Mouse (Mus musculus) hindbrain, embryonic 12.5 days (tissue): ENCODE results near the gene Fam196b. TPM values are rescaled to one million over a fixed set of nuclear protein-coding genes. Genes with fewer than 3 reads are reported as not detected.

ENCODE experiments used
- ATAC-seq: fragments of 200-750 bp; cut with Nextera tagmentation; 2 replicates; pipeline ENCODE4 v1.8.0; 2017; ENCODE audit warnings: moderate TSS enrichment; ENCODE audit not compliant: low FRiP score
- H3K27ac ChIP-seq: fragments of 300-500 bp; sonication (generic); 2 replicates; pipeline ENCODE4 v1.5.1; 2016; ENCODE audit warnings: mild to moderate bottlenecking
- H3K27me3 ChIP-seq: fragments of 300-500 bp; sonication (generic); 2 replicates; pipeline ENCODE4 v1.6.1; 2016; ENCODE audit warnings: mild to moderate bottlenecking
- H3K36me3 ChIP-seq: fragments of 300-500 bp; sonication (generic); 2 replicates; pipeline ENCODE4 v1.6.1; 2016; ENCODE audit warnings: mild to moderate bottlenecking
- H3K4me1 ChIP-seq: fragments of 300-500 bp; sonication (generic); 2 replicates; pipeline ENCODE4 v1.6.1; 2016
- H3K4me2 ChIP-seq: fragments of 300-500 bp; sonication (generic); replicated peaks from 2 replicates; pipeline ENCODE4 v1.6.1; 2016; ENCODE audit warnings: mild to moderate bottlenecking
- H3K4me3 ChIP-seq: fragments of 300-500 bp; sonication (generic); 2 replicates; pipeline ENCODE4 v1.5.1; 2016; ENCODE audit warnings: mild to moderate bottlenecking
- H3K9ac ChIP-seq: fragments of 300-500 bp; sonication (generic); 2 replicates; pipeline ENCODE4 v1.6.1; 2016; ENCODE audit warnings: mild to moderate bottlenecking, moderate library complexity
- H3K9me3 ChIP-seq: fragments of 300-500 bp; sonication (generic); replicated peaks from 2 replicates; pipeline ENCODE4 v1.6.1; 2016; ENCODE audit warnings: mild to moderate bottlenecking
- WGBS: fragments of 180-500 bp; shearing (Covaris S2); methylation state at CpG from one replicate; pipeline ENCODE4 v1.1.7; 2016; 5-methylcytosine and 5-hydroxymethylcytosine counted together
- polyA plus RNA-seq: library from polyadenylated mRNA; unstranded; fragments of >200 nt; fragmentation: Nextera tagmentation; extraction: Ambion mirVana; gene quantifications from 2 replicates; pipeline ENCODE4 v1.2.1, GENCODE M21; 2016

The Fam196b gene
- polyA plus RNA-seq, 1 experiment from 2014 or later: 2.7 TPM

DNA sequence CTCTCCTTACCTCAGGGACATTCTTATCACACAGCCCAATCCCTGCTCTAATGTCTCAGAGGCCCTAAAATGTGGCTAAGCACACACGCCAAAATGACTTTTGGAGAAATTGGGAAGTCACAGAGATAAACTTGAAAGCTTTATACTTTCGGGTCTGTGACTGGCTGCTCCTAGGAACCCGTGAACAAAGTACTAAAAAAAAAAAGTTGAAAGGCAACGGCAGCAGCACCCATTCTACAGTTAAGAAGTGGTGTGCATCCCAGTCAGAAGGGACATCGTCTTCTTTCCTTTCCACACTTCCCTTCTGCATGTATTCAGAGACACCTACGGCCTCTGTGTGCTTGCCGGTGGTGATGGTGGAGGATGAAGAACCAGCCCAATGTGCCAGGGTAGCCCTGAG, 14.6 kb upstream of the Fam196b start:
- Histone ChIP-seq H3K4me3 (no peak overlapping the region), H3K9ac (no peak overlapping the region), H3K27me3 (no peaks in the 10 kb centered on the region), H3K9me3 (no peaks in the 10 kb centered on the region), H3K36me3 (no peaks in the 10 kb centered on the region), H3K27ac (no peak overlapping the region), H3K4me2 (no peak overlapping the region), H3K4me1 (0 out of 2 replicates have a peak, but pooled peaks cover 9% of the 10 kb centered on the region)
- no peak for ATAC-seq
- WGBS: 98% methylated on average over 7 of the region's 7 CpGs

DNA sequence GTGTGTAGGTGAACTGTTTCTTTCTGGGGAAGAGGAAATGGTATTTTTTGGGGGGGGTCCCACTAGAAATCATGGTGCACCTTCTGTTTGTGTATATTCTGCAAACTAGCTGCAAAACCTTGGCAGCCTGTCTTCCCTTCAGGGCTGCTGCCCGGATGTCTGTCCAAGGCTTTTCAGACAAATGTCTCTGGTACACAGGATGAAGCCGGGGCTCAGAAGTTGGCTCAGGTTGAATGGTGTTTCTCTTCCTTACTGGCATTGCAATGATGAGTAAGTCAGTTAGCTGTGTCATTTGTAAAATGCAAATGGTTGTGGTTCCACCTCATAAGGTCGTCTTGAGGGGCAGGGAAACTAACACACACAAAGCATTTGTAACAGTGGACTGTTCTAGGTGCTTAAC, 8.4 kb upstream of the Fam196b start:
- ATAC-seq: no peak
- Histone ChIP-seq H3K27me3 (no peaks in the 10 kb centered on the region), H3K9me3 (no peaks in the 10 kb centered on the region), H3K4me3 (no peak overlapping the region), H3K9ac (no peak overlapping the region), H3K4me2 (no peak overlapping the region), H3K27ac (no peak overlapping the region), H3K36me3 (no peaks in the 10 kb centered on the region), H3K4me1 (no peaks in the 10 kb centered on the region)
- 82% methylated on average over 3 of the region's 3 CpGs for WGBS

DNA sequence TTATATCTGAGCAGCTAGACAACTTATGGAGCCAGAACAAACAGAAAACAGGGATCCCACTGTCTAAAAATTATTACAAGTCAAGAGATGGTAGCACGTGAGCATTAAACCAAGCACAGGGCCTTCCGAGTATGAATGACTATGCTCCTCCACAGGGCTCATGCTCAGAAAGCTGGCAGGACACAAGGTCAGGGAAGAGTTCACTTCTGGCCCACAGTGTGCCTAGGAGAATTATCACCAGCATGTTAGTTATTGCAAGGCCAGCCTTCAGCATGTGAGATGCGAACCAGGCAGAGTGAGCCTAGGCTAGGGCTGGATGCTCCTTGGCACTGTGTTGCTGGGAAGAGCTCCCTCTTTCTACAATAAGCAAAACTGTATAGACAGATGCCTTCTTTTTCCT, 5.9 kb upstream of the Fam196b start:
- 86% methylated on average over 3 of the region's 3 CpGs for WGBS
- Histone ChIP-seq H3K36me3 (no peaks in the 10 kb centered on the region), H3K27ac (no peak overlapping the region), H3K9me3 (no peaks in the 10 kb centered on the region), H3K4me2 (no peak overlapping the region), H3K4me3 (no peak overlapping the region), H3K9ac (no peak overlapping the region), H3K4me1 (no peaks in the 10 kb centered on the region), H3K27me3 (peaks cover 5% of the 10 kb centered on the region; the same call in 1 of the 2 replicates)
- ATAC-seq: no peak

DNA sequence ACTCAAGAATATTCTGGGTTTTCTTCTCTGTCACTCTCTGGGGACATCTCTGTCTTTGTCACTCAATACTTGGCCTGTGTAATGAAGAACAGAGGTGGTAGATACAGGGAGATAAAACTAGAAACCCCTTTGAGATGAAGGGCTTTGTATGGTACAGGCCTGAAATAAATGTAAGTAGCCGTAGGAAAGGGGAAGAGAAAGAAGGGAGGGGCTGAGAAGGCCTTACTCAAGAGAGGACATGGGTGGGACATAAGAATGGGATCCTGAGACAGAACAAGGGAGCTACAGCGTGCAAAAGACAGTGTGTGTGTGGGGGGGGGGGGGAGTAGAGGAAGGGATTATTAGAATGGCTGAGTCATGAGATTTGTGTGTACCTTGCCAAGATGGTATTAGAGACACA, 5.3 kb upstream of the Fam196b start:
- no peaks in the 10 kb centered on the region for H3K4me1 ChIP-seq
- H3K4me2 ChIP-seq: no peak overlapping the region
- no peaks in the 10 kb centered on the region for H3K9me3 ChIP-seq
- H3K27me3 ChIP-seq: peaks cover 9% of the 10 kb centered on the region; the same call in 1 of the 2 replicates
- no peak overlapping the region for H3K27ac ChIP-seq
- ATAC-seq: no peak
- no peak overlapping the region for H3K4me3 ChIP-seq
- H3K36me3 ChIP-seq: no peaks in the 10 kb centered on the region
- 65% methylated on average over 2 of the region's 2 CpGs for WGBS
- H3K9ac ChIP-seq: no peak overlapping the region

DNA sequence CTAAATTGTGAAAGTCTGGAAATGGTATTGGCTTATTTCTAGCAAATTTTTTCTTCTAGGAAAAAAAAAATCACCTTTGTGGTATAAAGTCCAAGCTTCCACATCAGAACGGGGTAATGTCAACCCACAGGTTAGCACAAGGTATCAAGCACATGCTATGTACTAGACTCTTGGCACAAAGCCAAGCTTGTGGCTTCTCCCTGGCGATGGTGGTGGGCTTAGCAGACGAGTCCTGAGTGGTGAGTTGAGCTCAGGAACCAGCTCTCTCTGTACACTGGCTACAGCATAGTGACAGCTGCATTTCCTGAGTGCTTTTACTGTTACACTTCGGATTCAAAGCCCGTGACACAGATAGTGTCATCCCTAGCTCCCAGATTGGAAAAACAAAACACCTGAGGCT, 2.9 kb upstream of the Fam196b start:
- Histone ChIP-seq H3K4me2 (no peak overlapping the region), H3K9me3 (no peaks in the 10 kb centered on the region), H3K36me3 (no peaks in the 10 kb centered on the region), H3K27ac (no peak overlapping the region), H3K9ac (no peak overlapping the region), H3K4me1 (peaks cover 14% of the 10 kb centered on the region), H3K27me3 (peaks cover 9% of the 10 kb centered on the region; the same call in 1 of the 2 replicates), H3K4me3 (no peak overlapping the region)
- WGBS: 75% methylated on average over 5 of the region's 5 CpGs
- no peak for ATAC-seq

DNA sequence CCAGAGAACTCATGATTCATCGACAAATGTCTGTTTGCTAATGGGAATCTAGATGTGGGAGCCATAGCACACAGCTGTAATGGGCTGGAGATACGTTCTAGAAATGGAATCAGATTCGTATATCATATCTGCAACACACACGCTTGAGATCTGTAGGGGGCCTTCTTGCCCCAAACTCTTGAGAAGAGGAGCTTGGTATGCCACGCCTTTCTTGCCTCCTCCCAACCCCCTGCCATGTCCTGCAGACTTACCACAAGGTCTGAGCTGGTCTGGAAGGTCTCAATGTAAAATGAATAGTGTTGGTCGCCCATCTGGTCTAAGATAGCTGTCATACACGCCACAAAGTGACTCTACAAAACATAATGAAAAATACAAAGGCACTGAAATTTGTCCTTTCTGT, 2.4 kb upstream of the Fam196b start:
- H3K36me3 ChIP-seq: no peaks in the 10 kb centered on the region
- ATAC-seq: no peak

DNA sequence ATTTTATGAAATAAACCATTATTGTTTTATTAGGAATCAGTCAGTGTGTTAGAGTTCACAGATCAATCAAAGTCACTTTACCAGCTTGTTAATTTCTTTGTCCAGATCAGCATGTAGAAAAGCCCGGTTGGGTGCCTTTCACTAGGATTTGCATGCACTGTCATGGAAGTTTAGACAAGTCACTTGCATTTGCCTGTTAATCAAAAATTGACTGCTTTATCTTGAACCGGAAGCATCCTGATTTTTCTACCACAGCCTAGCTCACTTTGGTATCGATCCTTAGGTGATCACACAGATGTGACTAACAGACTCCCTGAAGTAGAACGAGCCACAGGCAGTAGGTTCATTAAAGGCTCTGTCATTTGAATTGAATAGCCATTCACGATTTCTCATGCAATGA, 761 bp downstream of the Fam196b start:
- no peak for ATAC-seq
- H3K9me3 ChIP-seq: no peaks in the 10 kb centered on the region
- H3K27me3 ChIP-seq: peaks cover 20% of the 10 kb centered on the region
- peak overlapping the region; percentile 29 for H3K4me3 ChIP-seq
- H3K27ac ChIP-seq: no peak overlapping the region
- H3K4me2 ChIP-seq: peak overlapping the region; percentile 45
- H3K4me1 ChIP-seq: peaks cover 29% of the 10 kb centered on the region
- no peak overlapping the region for H3K9ac ChIP-seq
- WGBS: 17% methylated on average over 5 of the region's 5 CpGs
- no peaks in the 10 kb centered on the region for H3K36me3 ChIP-seq

More for the DNA sequence above, 2.4 kb upstream of the Fam196b start:
- no peak overlapping the region for H3K4me2 ChIP-seq
- H3K27ac ChIP-seq: no peak overlapping the region
- peaks cover 13% of the 10 kb centered on the region for H3K27me3 ChIP-seq
- no peaks in the 10 kb centered on the region for H3K9me3 ChIP-seq
- H3K4me3 ChIP-seq: no peak overlapping the region
- H3K4me1 ChIP-seq: peaks cover 19% of the 10 kb centered on the region
- H3K9ac ChIP-seq: no peak overlapping the region
- 84% methylated on average over 7 of the region's 7 CpGs for WGBS

DNA sequence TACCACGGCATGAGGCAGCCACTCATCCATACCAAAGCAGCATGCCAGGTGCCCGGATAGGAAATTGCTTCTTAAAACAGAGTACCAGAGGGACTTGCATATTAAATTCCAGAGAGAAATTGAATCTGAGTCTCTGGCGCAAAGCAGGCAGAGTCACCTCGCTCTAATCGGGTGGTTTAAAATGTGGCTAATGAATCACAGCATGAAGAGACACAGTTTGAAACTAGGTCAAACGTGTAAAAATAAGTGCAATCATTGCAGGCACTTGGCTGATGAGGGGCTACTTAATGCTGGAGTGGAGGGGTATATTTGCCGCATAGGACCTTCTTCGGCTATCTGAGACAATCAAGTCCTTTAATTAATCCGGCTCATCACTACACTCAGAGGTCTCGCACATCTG, 1.6 kb downstream of the Fam196b start:
- H3K4me2 ChIP-seq: peak overlapping the region; percentile 45
- H3K9ac ChIP-seq: no peak overlapping the region
- no peaks in the 10 kb centered on the region for H3K36me3 ChIP-seq
- ATAC-seq: no peak
- peaks cover 29% of the 10 kb centered on the region for H3K4me1 ChIP-seq
- no peaks in the 10 kb centered on the region for H3K9me3 ChIP-seq
- peaks cover 20% of the 10 kb centered on the region for H3K27me3 ChIP-seq
- H3K4me3 ChIP-seq: peak overlapping the region; percentile 29; the same call in 1 of the 2 replicates
- no peak overlapping the region for H3K27ac ChIP-seq
- WGBS: 42% methylated on average over 10 of the region's 10 CpGs

DNA sequence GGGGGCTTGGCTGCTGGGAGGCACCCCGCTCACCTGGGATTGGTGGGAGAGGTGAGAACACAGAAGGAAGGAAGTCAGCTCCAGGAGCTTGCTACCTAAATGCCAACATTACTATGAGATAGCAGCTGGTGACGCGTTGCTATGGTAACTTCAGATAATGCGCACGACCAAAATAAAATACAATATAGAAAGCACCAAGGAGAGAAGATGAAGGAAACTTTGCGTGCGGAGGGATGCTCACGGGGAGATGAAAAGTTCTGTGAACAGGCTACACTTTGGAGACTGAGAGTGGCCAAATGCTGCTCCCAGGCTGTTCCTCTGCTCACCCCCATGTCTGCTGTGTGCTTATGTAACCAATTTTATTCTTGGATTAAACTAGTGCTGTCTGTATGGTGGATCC, 2.4 kb downstream of the Fam196b start:
- Histone ChIP-seq H3K4me3 (no peak overlapping the region), H3K36me3 (no peaks in the 10 kb centered on the region), H3K27me3 (peaks cover 20% of the 10 kb centered on the region), H3K9me3 (no peaks in the 10 kb centered on the region), H3K4me1 (peaks cover 29% of the 10 kb centered on the region), H3K27ac (no peak overlapping the region), H3K9ac (no peak overlapping the region), H3K4me2 (peak overlapping the region; percentile 45; the same call in 1 of the 2 replicates)
- ATAC-seq: no peak
- WGBS: 78% methylated on average over 8 of the region's 8 CpGs

DNA sequence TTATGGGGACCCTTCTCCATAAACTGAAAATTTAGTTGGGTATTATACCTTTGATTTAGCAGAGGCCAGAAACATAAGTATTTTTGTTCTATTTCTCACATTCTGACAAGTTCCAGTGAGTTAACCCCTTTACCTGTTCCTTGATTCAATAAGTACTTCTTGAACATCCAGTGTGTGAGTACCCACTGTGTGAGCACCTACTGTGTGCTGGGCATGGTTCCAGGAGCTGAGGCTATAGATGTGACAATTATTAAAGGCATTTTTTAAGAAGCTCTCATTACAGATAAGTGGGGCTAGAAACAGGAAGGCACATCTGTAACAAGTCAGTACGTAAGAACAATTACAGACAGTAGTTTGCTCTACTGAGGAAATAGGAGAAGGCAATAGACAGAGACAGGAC, 4.7 kb downstream of the Fam196b start:
- Histone ChIP-seq H3K4me2 (no peak overlapping the region), H3K4me3 (no peak overlapping the region), H3K27ac (no peak overlapping the region), H3K9me3 (no peaks in the 10 kb centered on the region), H3K36me3 (no peaks in the 10 kb centered on the region), H3K9ac (no peak overlapping the region), H3K4me1 (peaks cover 29% of the 10 kb centered on the region), H3K27me3 (peaks cover 11% of the 10 kb centered on the region)
- no peak for ATAC-seq
- WGBS: 76% methylated on average over 1 of the region's 1 CpGs

DNA sequence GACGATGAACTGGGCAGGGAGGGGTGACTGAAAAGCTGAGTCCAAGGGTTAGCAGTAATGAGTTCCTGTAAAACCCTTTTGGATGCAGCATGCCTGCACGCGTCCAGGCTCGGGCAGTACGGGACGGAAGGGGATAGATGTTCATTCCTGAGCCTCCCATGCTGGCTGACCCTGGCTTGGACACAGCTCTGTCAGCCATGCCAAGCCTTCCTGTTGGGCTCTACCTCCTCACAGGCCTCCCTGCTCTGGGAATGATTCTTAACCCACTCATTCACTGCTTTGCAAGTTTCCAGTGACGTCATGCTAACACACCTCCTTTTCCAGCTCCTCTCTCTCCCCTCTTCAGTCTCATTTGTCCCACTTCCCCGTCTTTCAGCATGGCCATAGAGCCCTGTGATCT, 9.0 kb downstream of the Fam196b start:
- no peak for ATAC-seq
- Histone ChIP-seq H3K27ac (no peak overlapping the region), H3K9me3 (no peaks in the 10 kb centered on the region), H3K36me3 (no peaks in the 10 kb centered on the region), H3K4me1 (peaks cover 3% of the 10 kb centered on the region; the same call in 1 of the 2 replicates), H3K9ac (no peak overlapping the region), H3K4me2 (no peak overlapping the region), H3K27me3 (peaks cover 4% of the 10 kb centered on the region), H3K4me3 (no peak overlapping the region)
- 79% methylated on average over 8 of the region's 8 CpGs for WGBS

DNA sequence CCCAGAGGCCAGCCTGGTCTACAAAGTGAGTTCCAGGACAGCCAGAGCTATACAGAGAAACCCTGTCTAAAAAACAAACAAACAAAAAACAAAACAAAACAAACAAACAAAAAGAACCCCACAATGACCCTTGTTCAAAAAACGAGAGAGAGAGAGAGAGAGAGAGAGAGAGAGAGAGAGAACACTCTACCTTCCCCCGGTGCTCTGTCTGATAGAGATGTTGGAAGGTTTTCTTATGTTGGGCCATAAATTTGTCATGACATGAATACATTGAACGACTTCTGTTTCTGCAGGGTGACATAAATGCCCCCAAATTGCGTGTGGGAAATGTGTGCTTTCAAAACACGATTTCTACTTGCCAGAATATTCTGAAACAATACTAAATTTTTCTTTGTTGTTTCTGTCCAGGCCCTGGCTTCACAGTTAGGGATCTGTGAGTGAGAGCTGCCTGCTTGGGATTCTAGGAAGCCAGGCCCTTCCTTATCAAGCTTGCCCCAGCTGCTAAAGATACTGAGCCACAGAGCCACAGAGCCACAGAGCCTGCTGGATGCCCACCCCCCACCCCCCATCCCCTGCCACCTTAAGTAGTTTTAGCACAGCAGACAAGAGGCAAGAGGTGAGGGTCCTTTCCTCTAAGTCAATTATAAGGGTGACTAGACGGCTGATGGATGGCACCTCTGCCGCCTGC, 17.9 kb downstream of the Fam196b start:
- H3K4me3 ChIP-seq: no peak overlapping the region
- 64% methylated on average over 7 of the region's 7 CpGs for WGBS
- no peaks in the 10 kb centered on the region for H3K27me3 ChIP-seq
- no peaks in the 10 kb centered on the region for H3K9me3 ChIP-seq
- no peak overlapping the region for H3K27ac ChIP-seq
- no peak overlapping the region for H3K9ac ChIP-seq
- no peak for ATAC-seq
- H3K4me1 ChIP-seq: no peaks in the 10 kb centered on the region; the same call in 1 of the 2 replicates
- no peak overlapping the region for H3K4me2 ChIP-seq
- no peaks in the 10 kb centered on the region for H3K36me3 ChIP-seq

DNA sequence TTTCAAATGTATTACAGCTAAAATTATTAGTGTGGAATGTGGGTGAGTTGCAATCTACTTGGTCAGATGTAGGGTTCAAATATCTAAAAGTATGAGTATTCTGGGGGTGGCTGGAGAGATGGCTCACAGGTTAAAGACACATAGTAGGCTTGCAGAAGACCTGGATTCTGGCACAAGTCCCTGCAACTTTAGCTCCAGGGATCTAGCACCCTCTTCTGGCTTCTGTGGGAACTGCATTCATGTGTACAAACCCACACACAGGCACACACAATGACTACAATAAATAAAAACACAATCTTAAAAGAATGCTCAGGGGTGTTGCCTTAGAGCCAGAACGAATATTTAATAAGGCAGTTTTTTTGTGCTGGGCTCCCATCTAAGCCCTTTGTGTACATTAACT, 23.3 kb downstream of the Fam196b start:
- WGBS: 86% methylated on average over 1 of the region's 1 CpGs
- H3K36me3 ChIP-seq: no peaks in the 10 kb centered on the region
- no peak for ATAC-seq

More for the DNA sequence above, 23.3 kb downstream of the Fam196b start:
- no peak overlapping the region for H3K27ac ChIP-seq
- H3K4me2 ChIP-seq: no peak overlapping the region
- no peak overlapping the region for H3K9ac ChIP-seq
- H3K4me1 ChIP-seq: peaks cover 6% of the 10 kb centered on the region; the same call in 1 of the 2 replicates
- H3K9me3 ChIP-seq: no peaks in the 10 kb centered on the region
- no peak overlapping the region for H3K4me3 ChIP-seq
- no peaks in the 10 kb centered on the region for H3K27me3 ChIP-seq
